Mouse (Mus musculus) erythroblast, embryonic 14.5 days (primary cell): ENCODE data around the gene Mthfsd.

ENCODE experiments used
- GATA1 ChIP-seq: IDR thresholded peaks from 2 replicates; pipeline ENCODE4 v1.6.1; 2012; ENCODE audit warnings: low read length, inconsistent platforms, mixed read lengths
- TAL1 ChIP-seq: IDR thresholded peaks from 3 replicates; pipeline ENCODE4 v1.6.1; 2012; ENCODE audit warnings: low read length, inconsistent platforms, mixed read lengths

DNA sequence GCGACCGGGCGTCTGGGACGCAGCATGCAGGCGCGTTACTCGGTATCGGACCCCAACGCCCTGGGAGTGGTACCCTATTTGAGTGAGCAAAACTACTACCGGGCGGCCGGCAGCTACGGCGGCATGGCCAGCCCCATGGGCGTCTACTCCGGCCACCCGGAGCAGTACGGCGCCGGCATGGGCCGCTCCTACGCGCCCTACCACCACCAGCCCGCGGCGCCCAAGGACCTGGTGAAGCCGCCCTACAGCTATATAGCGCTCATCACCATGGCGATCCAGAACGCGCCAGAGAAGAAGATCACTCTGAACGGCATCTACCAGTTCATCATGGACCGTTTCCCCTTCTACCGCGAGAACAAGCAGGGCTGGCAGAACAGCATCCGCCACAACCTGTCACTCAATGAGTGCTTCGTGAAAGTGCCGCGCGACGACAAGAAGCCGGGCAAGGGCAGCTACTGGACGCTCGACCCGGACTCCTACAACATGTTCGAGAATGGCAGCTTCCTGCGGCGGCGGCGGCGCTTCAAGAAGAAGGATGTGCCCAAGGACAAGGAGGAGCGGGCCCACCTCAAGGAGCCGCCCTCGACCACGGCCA lies 8.5 kb upstream of the Mthfsd start:
- TF ChIP-seq GATA1, result no peak
- TF ChIP-seq TAL1, result no peak
